Mouse (Mus musculus) C2C12 (cell line): ENCODE measurements around the gene Sdc3. TPM values are rescaled to one million over a fixed set of nuclear protein-coding genes. Genes with fewer than 3 reads are reported as not detected.

Experiments
- H3K27me3 ChIP-seq: one replicate; pipeline ENCODE4 v1.6.1; 2011; ENCODE audit not compliant: control insufficient read depth, insufficient read depth, insufficient read length
- H3K36me3 ChIP-seq: one replicate; pipeline ENCODE4 v1.6.1; 2011; ENCODE audit not compliant: control insufficient read depth, insufficient read depth
- H3K4me3 ChIP-seq: one replicate; pipeline ENCODE4 v1.5.1; 2011; ENCODE audit warnings: mild to moderate bottlenecking, control low read depth; ENCODE audit not compliant: poor library complexity, insufficient read depth, severe bottlenecking
- H3K79me2 ChIP-seq: one replicate; pipeline ENCODE4 v1.6.1; 2011; ENCODE audit not compliant: control insufficient read depth, insufficient read depth
- H3K79me3 ChIP-seq: one replicate; pipeline ENCODE4 v1.6.1; 2011; ENCODE audit warnings: low read depth, control low read depth
- H3ac ChIP-seq: one replicate; pipeline ENCODE3; 2011; ENCODE audit warnings: low read depth; ENCODE audit not compliant: control insufficient read depth, insufficient read length
- CEBPB ChIP-seq: IDR thresholded peaks from one replicate; pipeline ENCODE4 v1.6.1; 2011; ENCODE audit warnings: low read depth, mild to moderate bottlenecking, control low read depth, moderate library complexity
- CTCF ChIP-seq: IDR thresholded peaks from one replicate; pipeline ENCODE4 v1.5.1; 2011; ENCODE audit not compliant: control insufficient read depth, insufficient read depth, insufficient read length
- FOSL1 ChIP-seq: IDR thresholded peaks from one replicate; pipeline ENCODE4 v1.8.0; 2011; ENCODE audit warnings: mild to moderate bottlenecking, low read length; ENCODE audit not compliant: poor library complexity, insufficient read depth, severe bottlenecking
- MAX ChIP-seq: IDR thresholded peaks from one replicate; pipeline ENCODE4 v1.6.1; 2011; ENCODE audit warnings: mild to moderate bottlenecking, control low read depth
- MYOD1 ChIP-seq: IDR thresholded peaks from one replicate; pipeline ENCODE4 v1.6.1; 2011; ENCODE audit warnings: low read depth; ENCODE audit not compliant: control insufficient read depth, insufficient read length
- MYOG ChIP-seq: IDR thresholded peaks from one replicate; pipeline ENCODE4 v1.6.1; 2011; ENCODE audit not compliant: control insufficient read depth, insufficient read length; ENCODE audit errors: extremely low read depth
- USF1 ChIP-seq: IDR thresholded peaks from one replicate; pipeline ENCODE4 v1.6.1; 2011; ENCODE audit warnings: low read depth, mild to moderate bottlenecking, control low read depth, moderate library complexity
- long read RNA-seq, 2 experiments: library from polyadenylated mRNA; unstranded; transcript quantifications; one replicate each; pipeline ENCODE4 v2.0.0; 2019 to 2020
- polyA plus RNA-seq: library from polyadenylated mRNA; unstranded; fragments of >200 nt; fragmentation: generic; extraction: Trizol; gene quantifications from one replicate; pipeline ENCODE4 v1.2.1, GENCODE M21; 2012; ENCODE audit warnings: missing spikeins

Gene Sdc3
- polyA plus RNA-seq = 63.6 TPM
- long read RNA-seq, experiment 1, full-length matches to known transcripts = 5 of 21 reads
- long read RNA-seq, experiment 1, partial matches to known transcripts = 1 of 21 reads
- long read RNA-seq, experiment 1, other reads (novel, unspliced or antisense) = 15 of 21 reads
- long read RNA-seq, experiment 2, full-length matches to known transcripts = 152 of 473 reads
- long read RNA-seq, experiment 2, partial matches to known transcripts = 317 of 473 reads
- long read RNA-seq, experiment 2, other reads (novel, unspliced or antisense) = 4 of 473 reads

DNA sequence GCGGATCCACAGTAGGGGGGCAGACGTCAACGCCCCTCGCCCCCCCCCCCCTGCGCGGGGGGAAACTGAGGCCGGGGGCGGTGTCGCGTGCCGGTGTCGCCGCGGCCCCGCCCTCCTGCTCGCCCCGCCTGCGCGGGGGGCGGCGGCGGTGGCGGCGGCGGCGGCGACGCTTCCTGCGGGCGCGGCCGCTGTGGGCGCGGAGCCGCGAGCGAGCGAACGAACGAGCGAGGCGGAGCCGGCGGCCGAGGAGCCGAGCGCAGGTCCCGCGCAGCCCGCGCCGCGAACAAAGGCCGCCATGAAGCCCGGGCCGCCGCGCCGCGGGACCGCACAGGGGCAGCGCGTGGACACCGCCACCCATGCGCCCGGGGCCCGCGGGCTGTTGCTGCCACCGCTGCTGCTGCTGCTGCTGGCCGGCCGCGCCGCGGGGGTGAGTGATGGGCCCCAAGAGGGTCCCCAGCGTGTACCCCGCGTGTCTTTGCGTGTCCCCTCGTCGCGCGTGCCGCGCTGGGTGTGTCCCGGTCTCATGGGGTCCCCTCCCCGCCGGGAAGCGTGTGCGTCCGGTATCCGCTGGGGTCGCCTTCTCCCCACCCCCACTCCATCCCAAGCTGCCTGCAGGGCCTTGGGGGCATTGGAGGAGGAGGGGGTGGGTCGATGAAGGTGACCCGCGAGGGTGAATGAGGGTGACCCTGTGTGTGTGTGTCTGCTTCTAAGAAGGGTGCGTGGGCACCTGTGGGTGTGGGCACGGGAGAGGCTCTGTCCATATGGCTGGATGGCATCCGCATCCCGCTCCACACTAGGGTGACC is at the start of gene Sdc3:
Gene Sdc3, plus strand, starts transcription at position 162 of the 804 bp plus-strand sequence.
- Histone ChIP-seq H3K4me3 (peak within 1 kb of the TSS; percentile 51), H3K79me3 (peaks cover 6% of the 10 kb centered on the region), H3K27me3 (no peaks in the 10 kb centered on the region), H3ac (peak within 1 kb of the TSS; percentile 91), H3K79me2 (peaks cover 42% of the 10 kb centered on the region), H3K36me3 (no peaks in the 10 kb centered on the region)
- TF ChIP-seq CTCF (no peak), USF1 (no peak), MYOG (no peak), MYOD1 (no peak)

- Histone ChIP-seq H3K79me3 (peaks cover 35% of the 10 kb centered on the region), H3ac (no peak overlapping the region), H3K4me3 (no peak overlapping the region), H3K79me2 (peaks cover 90% of the 10 kb centered on the region), H3K27me3 (no peaks in the 10 kb centered on the region), H3K36me3 (peaks cover 89% of the 10 kb centered on the region)
- TF ChIP-seq MYOG (no peak), MYOD1 (no peak), CEBPB (no peak), MAX (no peak), FOSL1 (no peak), CTCF (no peak), USF1 (no peak)
Observed at GRCm38 (mm10) chr4:130744058-130744457, 48.3 kb upstream of the Sdc3 start.

DNA sequence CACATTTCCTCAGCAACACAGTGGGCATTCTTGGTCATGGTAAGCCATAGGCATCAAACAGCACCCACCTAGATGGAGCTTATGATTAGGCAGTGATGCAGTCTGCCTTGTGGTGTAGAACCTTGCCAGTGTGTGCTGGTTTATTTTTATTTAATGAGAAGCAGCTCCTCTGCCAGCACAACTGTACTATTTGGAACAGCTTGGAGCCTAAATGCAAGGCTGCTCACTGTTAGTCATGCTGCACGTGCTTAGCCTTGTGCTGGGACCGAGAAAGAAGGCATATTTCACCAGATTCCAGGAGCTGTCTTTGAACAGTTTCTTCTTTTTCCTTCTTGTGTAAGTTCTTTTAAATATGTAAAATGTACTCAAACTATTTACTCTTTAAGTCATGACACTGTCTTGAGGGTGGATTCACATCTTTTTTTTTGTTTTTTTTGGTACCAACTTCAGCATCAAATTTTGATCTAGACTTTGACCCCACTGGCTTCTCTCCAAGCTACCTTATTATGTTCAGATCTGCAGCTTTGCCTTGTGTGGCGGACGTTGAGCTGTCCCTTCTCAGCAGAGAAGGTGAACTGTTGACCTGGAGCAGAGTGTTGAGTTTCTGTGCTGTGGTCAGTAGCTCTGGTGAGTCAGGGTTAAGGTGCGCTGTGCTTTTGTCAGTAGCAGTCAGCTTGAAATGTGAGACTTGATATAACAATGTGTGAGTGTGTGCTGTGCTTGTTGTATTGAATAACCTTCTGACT is 46.6 kb upstream of the Sdc3 start:
- Histone ChIP-seq H3K79me3 (peaks cover 26% of the 10 kb centered on the region), H3K36me3 (peaks cover 95% of the 10 kb centered on the region), H3ac (no peak overlapping the region), H3K4me3 (no peak overlapping the region), H3K79me2 (peaks cover 81% of the 10 kb centered on the region), H3K27me3 (no peaks in the 10 kb centered on the region)
- TF ChIP-seq CTCF (no peak), USF1 (peak; percentile 35)

- no peak for TF ChIP-seq USF1
- no peak for TF ChIP-seq CEBPB
- no peak for TF ChIP-seq MYOG
- no peak for TF ChIP-seq MYOD1
- Histone ChIP-seq H3K36me3 (peaks cover 94% of the 10 kb centered on the region), H3ac (no peak overlapping the region), H3K27me3 (no peaks in the 10 kb centered on the region), H3K79me2 (peaks cover 79% of the 10 kb centered on the region), H3K79me3 (peaks cover 24% of the 10 kb centered on the region), H3K4me3 (no peak overlapping the region)
Observed at GRCm38 (mm10) chr4:130749566-130749965, 42.8 kb upstream of the Sdc3 start.

DNA sequence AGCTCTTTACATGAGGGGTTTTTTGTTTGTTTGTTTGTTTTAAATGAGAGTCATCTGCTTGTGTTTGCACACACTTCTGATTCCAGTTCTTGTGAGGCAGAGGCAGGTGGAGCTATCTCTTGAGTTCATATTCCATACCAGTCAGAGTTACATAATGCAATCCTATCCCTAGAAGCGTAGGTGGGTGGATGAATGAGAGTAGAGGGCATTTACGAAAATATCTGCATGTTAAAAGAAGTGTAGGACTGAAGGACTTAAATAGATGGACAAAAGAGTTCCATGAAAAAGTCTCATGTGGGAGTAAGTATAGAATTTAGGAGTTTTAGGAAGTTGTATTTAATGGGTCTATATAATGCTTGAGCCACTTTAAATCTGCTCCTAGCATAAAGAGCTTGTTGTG is 40.4 kb upstream of the Sdc3 start:
- no peak overlapping the region for H3K4me3 ChIP-seq
- no peak overlapping the region for H3ac ChIP-seq
- peaks cover 34% of the 10 kb centered on the region for H3K79me3 ChIP-seq
- TF ChIP-seq USF1 (no peak), CEBPB (no peak), CTCF (no peak), MAX (no peak), MYOG (no peak), FOSL1 (no peak), MYOD1 (no peak)
- no peaks in the 10 kb centered on the region for H3K27me3 ChIP-seq
- H3K79me2 ChIP-seq = peaks cover 82% of the 10 kb centered on the region
- peaks cover 93% of the 10 kb centered on the region for H3K36me3 ChIP-seq
